Mouse (Mus musculus) lung, embryonic 14.5 days (tissue): ENCODE measurements at regions not wholly inside any gene's neighbourhood (a gene's known extent, or its start where the extent isn't known, plus 50 kb on each side); places are given as distances from the start of the nearest gene placed in this dataset.
A peak's percentile ranks its signal among the peaks of the same experiment; 100 is the strongest.

Source experiments
- ATAC-seq: fragments of 200-750 bp; cut with Nextera tagmentation; 2 replicates; pipeline ENCODE4 v1.8.0; 2017; ENCODE audit warnings: mild to moderate bottlenecking, moderate TSS enrichment, moderate library complexity; ENCODE audit not compliant: insufficient read depth
- DNase-seq: peaks from one replicate; pipeline ENCODE4 v3.0.0-alpha.2; 2015
- H3K27ac ChIP-seq: fragments of 300-500 bp; sonication (generic); 2 replicates; pipeline ENCODE4 v1.5.1; 2014; ENCODE audit warnings: low read depth, mild to moderate bottlenecking, moderate library complexity
- H3K27me3 ChIP-seq: fragments of 300-500 bp; sonication (generic); 2 replicates; pipeline ENCODE4 v1.6.1; 2014; ENCODE audit warnings: low read length, control low read depth; ENCODE audit not compliant: insufficient read depth
- H3K36me3 ChIP-seq: fragments of 300-500 bp; sonication (generic); 2 replicates; pipeline ENCODE4 v1.6.1; 2014; ENCODE audit warnings: control low read depth; ENCODE audit not compliant: insufficient read depth
- H3K4me1 ChIP-seq: fragments of 300-500 bp; sonication (generic); 2 replicates; pipeline ENCODE4 v1.6.1; 2014; ENCODE audit warnings: antibody characterized with exemption, control low read depth; ENCODE audit not compliant: insufficient read depth
- H3K4me2 ChIP-seq: fragments of 300-500 bp; sonication (generic); 2 replicates; pipeline ENCODE4 v1.6.1; 2014; ENCODE audit warnings: mild to moderate bottlenecking
- H3K4me3 ChIP-seq: fragments of 300-500 bp; sonication (generic); 2 replicates; pipeline ENCODE4 v1.5.1; 2014; ENCODE audit warnings: low read depth, low read length
- H3K9ac ChIP-seq: fragments of 300-500 bp; sonication (generic); 2 replicates; pipeline ENCODE4 v1.6.1; 2014
- H3K9me3 ChIP-seq: fragments of 300-500 bp; sonication (generic); 2 replicates; pipeline ENCODE4 v1.6.1; 2016; ENCODE audit warnings: low read depth, low read length, control low read depth
- CTCF ChIP-seq: IDR thresholded peaks from 2 replicates; pipeline ENCODE4 v1.5.1; 2016; ENCODE audit warnings: antibody characterized with exemption, low read depth
- WGBS: fragments of 180-500 bp; shearing (Covaris S2); extraction: QIAGEN DNeasy Blood & Tissue Kit; methylation state at CpG from one replicate; pipeline ENCODE4 v1.1.7; 2014; 5-methylcytosine and 5-hydroxymethylcytosine counted together

DNA sequence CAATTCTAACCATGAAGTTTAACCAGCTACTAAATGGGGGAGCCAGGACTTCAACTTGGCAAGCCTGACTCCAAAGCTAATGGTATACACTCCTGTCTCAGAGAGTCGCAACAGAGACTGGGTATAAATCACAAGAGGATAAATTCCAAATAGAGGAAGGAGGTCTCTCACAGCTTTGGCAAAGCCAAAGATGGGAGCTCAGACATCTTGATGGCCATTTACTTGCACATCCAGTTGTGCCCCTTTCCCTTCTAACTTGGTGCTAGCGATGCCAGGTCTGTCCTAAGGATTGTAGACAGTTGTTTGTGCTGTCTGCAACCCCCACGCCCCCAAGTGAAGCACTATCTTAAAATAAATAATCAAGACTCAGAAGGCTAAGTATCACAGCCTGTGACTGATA is 72.7 kb upstream of the Foxo1 start:
- 0 out of 2 replicates have a peak, but pooled peaks have one; percentile 9 for ATAC-seq
- H3K4me3 ChIP-seq = peak overlapping the region; percentile 41; the same call in 1 of the 2 replicates
- H3K27ac ChIP-seq = peak overlapping the region; percentile 51; the same call in 1 of the 2 replicates
- H3K4me1 ChIP-seq = peaks cover 4% of the 10 kb centered on the region; the same call in 1 of the 2 replicates
- WGBS = 40% methylated on average over 3 of the region's 3 CpGs
- no peaks in the 10 kb centered on the region for H3K9me3 ChIP-seq
- peak; percentile 17 for DNase-seq
- TF ChIP-seq CTCF = no peak
- H3K27me3 ChIP-seq = no peaks in the 10 kb centered on the region
- H3K9ac ChIP-seq = peak overlapping the region; percentile 66
- H3K36me3 ChIP-seq = no peaks in the 10 kb centered on the region
- H3K4me2 ChIP-seq = peak overlapping the region; percentile 78

DNA sequence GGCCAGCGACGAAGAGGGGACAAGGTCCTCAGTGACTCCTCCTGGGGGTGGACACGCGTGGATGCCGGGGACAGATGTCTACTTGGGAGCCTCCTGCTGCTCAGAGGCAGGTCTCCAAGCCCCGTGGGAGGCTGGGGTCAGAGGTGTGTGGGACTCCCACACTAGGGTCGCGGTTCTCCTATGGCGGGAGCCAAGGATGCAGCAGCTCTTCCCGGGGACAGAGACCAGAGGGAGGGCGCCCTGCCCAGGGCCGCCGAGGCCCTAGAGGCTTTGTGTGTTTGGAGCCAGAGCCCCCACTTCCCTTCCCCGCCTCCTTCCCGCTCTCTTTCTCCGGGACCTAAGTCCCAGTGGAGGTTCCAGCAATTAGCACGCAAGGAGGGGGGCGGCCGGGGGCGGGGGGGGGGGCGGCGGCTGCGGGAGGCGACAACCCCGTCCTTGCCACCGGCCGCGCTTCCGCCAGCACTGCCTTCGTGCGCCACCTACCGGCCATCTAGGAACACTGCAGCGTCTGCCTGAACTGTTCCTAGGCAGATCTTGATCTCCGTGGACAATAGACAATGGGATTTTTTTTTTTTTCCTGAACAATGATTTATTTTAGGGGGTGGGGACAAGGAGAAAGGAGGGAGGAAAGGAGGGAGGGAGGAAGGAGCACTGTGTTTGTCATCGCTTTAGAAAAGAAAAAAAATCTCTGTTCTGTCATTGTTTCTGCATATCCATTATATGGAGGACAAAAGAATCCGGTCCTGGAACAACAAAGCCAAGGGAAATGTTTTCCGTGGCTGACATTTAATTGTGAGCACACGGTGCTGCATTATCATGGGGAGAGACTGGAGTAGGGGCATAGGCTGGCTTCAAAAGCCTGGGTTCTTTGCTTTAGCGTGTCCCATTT is 71.8 kb upstream of the Foxo1 start:
- ATAC-seq = peak; percentile 81
- Histone ChIP-seq H3K36me3 (no peaks in the 10 kb centered on the region), H3K27me3 (no peaks in the 10 kb centered on the region), H3K4me1 (peaks cover 4% of the 10 kb centered on the region; the same call in 1 of the 2 replicates), H3K4me3 (peak overlapping the region; percentile 41), H3K4me2 (peak overlapping the region; percentile 78), H3K9ac (peak overlapping the region; percentile 66), H3K9me3 (no peaks in the 10 kb centered on the region), H3K27ac (peak overlapping the region; percentile 51; the same call in 1 of the 2 replicates)
- WGBS = 4% methylated on average over 33 of the region's 39 CpGs
- DNase-seq = peak; percentile 94
- peak; percentile 88 for TF ChIP-seq CTCF

DNA sequence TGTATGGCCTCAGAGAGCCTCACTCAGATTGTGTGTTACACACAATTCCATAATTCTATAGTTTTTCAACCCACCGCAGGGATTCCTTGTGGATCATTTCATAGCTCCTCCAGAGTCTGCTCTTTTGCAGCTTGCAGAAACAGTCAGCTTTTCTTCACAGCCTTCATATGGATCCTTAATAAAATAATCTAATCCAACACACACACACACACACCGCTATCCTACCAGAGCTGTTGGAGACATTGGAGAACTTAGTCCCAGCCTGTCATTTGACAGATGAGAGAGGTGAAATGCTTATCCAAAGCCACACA is 71.2 kb upstream of the Foxo1 start:
- WGBS = 67% methylated on average over 2 of the region's 2 CpGs
- peak overlapping the region; percentile 45; the same call in 1 of the 2 replicates for H3K27ac ChIP-seq
- H3K4me3 ChIP-seq = peak overlapping the region; percentile 41; the same call in 1 of the 2 replicates
- no peaks in the 10 kb centered on the region for H3K36me3 ChIP-seq
- H3K9me3 ChIP-seq = no peaks in the 10 kb centered on the region
- peak overlapping the region; percentile 78 for H3K4me2 ChIP-seq
- TF ChIP-seq CTCF = no peak
- no peaks in the 10 kb centered on the region for H3K27me3 ChIP-seq
- H3K9ac ChIP-seq = no peak overlapping the region; the same call in 1 of the 2 replicates
- peaks cover 4% of the 10 kb centered on the region; the same call in 1 of the 2 replicates for H3K4me1 ChIP-seq
- ATAC-seq (no peak), DNase-seq (no peak)

DNA sequence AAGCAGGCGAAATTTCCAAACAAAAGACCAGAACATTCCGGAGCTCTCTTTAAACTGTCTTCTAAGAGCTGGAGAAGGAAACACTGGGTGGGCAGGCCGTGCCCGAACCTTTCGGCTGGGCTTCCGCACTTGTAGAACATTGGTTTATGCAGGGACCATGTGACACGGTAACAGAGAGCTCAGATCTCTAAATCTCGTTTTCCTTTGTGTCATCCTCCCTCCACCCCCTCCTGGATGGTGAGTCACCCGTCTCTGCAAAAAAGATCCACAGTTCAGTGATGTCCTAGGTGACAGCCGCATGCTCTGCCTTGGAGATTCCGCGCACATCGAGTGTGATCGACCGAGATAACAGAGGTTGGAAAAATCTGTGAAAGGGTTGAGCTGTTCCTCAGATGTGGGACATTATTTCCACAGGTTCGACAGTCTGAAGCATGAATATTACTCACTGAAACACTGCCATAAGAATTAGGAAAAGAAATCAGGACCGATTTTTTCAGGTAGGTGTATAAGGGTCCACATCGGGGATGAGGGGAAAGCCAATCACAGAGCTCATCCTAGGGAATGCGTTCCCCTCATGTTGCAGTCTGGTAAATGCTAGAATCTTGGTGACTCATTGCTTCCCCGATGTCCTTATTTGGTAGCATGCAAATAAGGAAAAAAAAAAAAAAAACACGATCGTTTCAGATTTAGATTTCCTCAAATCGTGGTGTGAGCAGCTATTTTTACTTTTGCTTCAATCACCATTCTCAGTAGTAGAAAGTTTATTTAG is 70.0 kb upstream of the Foxo1 start:
- peak; percentile 13; the same call in 1 of the 2 replicates for ATAC-seq
- Histone ChIP-seq H3K9ac (no peak overlapping the region), H3K27ac (no peak overlapping the region)

DNA sequence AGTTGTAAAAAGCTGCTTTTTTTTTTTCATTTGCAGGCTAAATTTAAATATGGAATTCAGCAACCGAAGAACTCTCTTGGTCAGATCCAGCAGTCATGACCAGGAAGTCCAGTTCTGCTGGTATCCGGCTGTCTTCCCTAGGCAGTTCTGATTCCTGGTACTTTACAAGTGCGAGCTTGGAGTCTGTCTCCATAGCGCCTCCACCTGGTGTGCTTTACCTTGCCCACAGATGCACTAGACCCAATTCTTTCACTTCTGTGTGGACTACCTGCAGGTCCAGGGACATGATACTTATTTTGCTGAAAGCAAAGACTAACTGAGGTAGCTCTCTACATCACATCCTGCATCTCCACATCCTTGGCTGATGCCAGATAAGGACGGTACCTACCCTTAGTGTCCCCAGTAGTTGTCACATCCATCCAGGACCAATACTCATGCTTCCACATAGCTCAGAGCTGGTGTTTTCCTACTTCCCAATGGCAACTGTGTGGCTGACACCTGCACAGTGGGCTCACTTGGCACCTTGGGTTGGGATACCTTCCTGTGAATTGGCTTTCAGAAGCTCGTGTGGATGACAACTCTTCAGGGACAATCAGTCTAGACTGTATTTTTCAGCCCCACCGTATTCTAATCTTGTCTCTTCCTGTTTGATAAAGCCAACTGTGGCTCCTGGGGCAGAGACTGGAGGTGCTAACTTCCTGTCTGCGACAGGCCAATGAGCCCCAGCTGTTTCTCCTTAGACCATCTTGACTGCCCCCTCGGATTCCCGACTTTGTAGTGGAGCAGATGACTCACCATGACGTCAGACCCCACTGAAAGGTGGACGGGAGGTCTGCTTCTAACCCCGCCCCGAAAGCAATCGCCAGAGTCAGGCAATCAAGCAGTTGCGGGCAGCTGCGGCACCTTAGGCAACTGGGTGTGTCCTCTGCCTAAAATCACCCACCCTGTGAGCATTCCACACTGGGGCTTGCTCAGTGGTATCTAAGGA is 69.1 kb upstream of the Foxo1 start:
- no peaks in the 10 kb centered on the region for H3K36me3 ChIP-seq
- no peak overlapping the region for H3K9ac ChIP-seq
- H3K27me3 ChIP-seq = no peaks in the 10 kb centered on the region
- no peak overlapping the region for H3K4me3 ChIP-seq
- H3K4me1 ChIP-seq = peaks cover 4% of the 10 kb centered on the region; the same call in 1 of the 2 replicates
- no peaks in the 10 kb centered on the region for H3K9me3 ChIP-seq
- peak overlapping the region; percentile 43 for H3K4me2 ChIP-seq
- DNase-seq (peak; percentile 37), ATAC-seq (no peak)
- no peak overlapping the region for H3K27ac ChIP-seq
- 0 out of 2 replicates have a peak, but pooled peaks have one; percentile 11 for TF ChIP-seq CTCF
- 49% methylated on average over 17 of the region's 17 CpGs for WGBS

More for the DNA sequence above, 70.0 kb upstream of the Foxo1 start:
- Histone ChIP-seq H3K4me3 (no peak overlapping the region), H3K36me3 (no peaks in the 10 kb centered on the region), H3K9me3 (no peaks in the 10 kb centered on the region), H3K4me2 (peak overlapping the region; percentile 43), H3K4me1 (peaks cover 4% of the 10 kb centered on the region; the same call in 1 of the 2 replicates), H3K27me3 (no peaks in the 10 kb centered on the region)
- DNase-seq = peak; percentile 56
- no peak for TF ChIP-seq CTCF
- 56% methylated on average over 23 of the region's 23 CpGs for WGBS

DNA sequence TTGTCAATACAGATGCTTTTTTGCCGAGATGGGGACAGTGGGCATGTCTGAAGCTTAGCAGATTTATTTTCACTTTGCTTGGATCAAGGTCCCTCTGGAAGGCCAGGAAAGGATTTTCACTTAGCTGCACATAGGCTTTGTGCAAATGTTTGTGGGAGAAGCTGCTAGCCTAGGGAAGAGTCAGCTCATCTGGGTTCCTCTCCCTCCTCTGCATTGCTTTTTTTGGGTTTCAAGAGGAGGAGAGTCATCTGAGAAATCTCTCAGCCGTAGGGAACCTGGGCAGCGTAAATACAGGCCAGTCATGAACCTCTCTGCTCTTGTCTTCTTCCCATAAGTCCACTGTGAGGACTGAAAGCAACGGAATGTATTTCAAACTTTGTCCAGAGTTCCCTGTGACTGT is 68.0 kb upstream of the Foxo1 start:
- ATAC-seq (no peak), DNase-seq (no peak)
- Histone ChIP-seq H3K9ac (no peak overlapping the region), H3K9me3 (no peaks in the 10 kb centered on the region), H3K36me3 (no peaks in the 10 kb centered on the region), H3K27ac (no peak overlapping the region), H3K4me3 (no peak overlapping the region), H3K27me3 (no peaks in the 10 kb centered on the region), H3K4me1 (peaks cover 4% of the 10 kb centered on the region; the same call in 1 of the 2 replicates), H3K4me2 (no peak overlapping the region)
- TF ChIP-seq CTCF = no peak
- WGBS = 55% methylated on average over 4 of the region's 4 CpGs
